Mouse (Mus musculus) hindbrain, embryonic 10.5 days (tissue): ENCODE measurements at regions not wholly inside any gene's neighbourhood (a gene's known extent, or its start where the extent isn't known, plus 50 kb on each side); places are given as distances from the start of the nearest gene placed in this dataset.

ENCODE experiments used
- DNase-seq: peaks from one replicate; pipeline ENCODE4 v3.0.0-alpha.2; 2017; ENCODE audit warnings: low spot score
- H3K27ac ChIP-seq: fragments of 300-500 bp; sonication (generic); 2 replicates; pipeline ENCODE4 v1.5.1; 2016; ENCODE audit warnings: mild to moderate bottlenecking, moderate library complexity
- H3K27me3 ChIP-seq: fragments of 300-500 bp; sonication (generic); 2 replicates; pipeline ENCODE4 v1.6.1; 2016; ENCODE audit warnings: mild to moderate bottlenecking; ENCODE audit not compliant: poor library complexity, insufficient read depth, severe bottlenecking
- H3K36me3 ChIP-seq: fragments of 300-500 bp; sonication (generic); 2 replicates; pipeline ENCODE4 v1.6.1; 2016; ENCODE audit warnings: mild to moderate bottlenecking, moderate library complexity
- H3K4me1 ChIP-seq: fragments of 300-500 bp; sonication (generic); replicated peaks from 2 replicates; pipeline ENCODE4 v1.6.1; 2016; ENCODE audit warnings: mild to moderate bottlenecking
- H3K4me3 ChIP-seq: fragments of 300-500 bp; sonication (generic); 2 replicates; pipeline ENCODE4 v1.5.1; 2016; ENCODE audit warnings: mild to moderate bottlenecking, moderate library complexity
- H3K9me3 ChIP-seq: fragments of 300-500 bp; sonication (generic); 2 replicates; pipeline ENCODE4 v1.6.1; 2016; ENCODE audit warnings: mild to moderate bottlenecking, moderate library complexity
- WGBS: fragments of 180-500 bp; shearing (Covaris S2); methylation state at CpG from one replicate; pipeline ENCODE4 v1.1.7; 2016; 5-methylcytosine and 5-hydroxymethylcytosine counted together

- H3K4me3 ChIP-seq = no peak overlapping the region
- peaks cover 7% of the 10 kb centered on the region for H3K4me1 ChIP-seq
- no peaks in the 10 kb centered on the region for H3K36me3 ChIP-seq
- H3K27ac ChIP-seq = no peak overlapping the region
- no peaks in the 10 kb centered on the region for H3K9me3 ChIP-seq
- WGBS = 87% methylated on average over 10 of the region's 10 CpGs
- H3K27me3 ChIP-seq = 0 out of 2 replicates have a peak, but pooled peaks cover 6% of the 10 kb centered on the region
- no peak for DNase-seq
Observed at GRCm38 (mm10) chr13:43954714-43955393, 170.3 kb downstream of the Cd83 start.

GRCm38 (mm10) chr13:43957046-43957445, 172.5 kb downstream of the Cd83 start:
- Histone ChIP-seq H3K4me1 (peaks cover 4% of the 10 kb centered on the region; the same call in 1 of the 2 replicates), H3K27me3 (0 out of 2 replicates have a peak, but pooled peaks cover 6% of the 10 kb centered on the region), H3K4me3 (no peak overlapping the region), H3K36me3 (no peaks in the 10 kb centered on the region), H3K9me3 (no peaks in the 10 kb centered on the region), H3K27ac (no peak overlapping the region)
- 86% methylated on average over 2 of the region's 2 CpGs for WGBS
- DNase-seq = no peak

GRCm38 (mm10) chr13:43959121-43959572, 174.6 kb downstream of the Cd83 start:
- no peak overlapping the region for H3K4me3 ChIP-seq
- 0 out of 2 replicates have a peak, but pooled peaks cover 6% of the 10 kb centered on the region for H3K27me3 ChIP-seq
- DNase-seq = no peak
- 0 out of 2 replicates have a peak, but pooled peaks cover 4% of the 10 kb centered on the region for H3K4me1 ChIP-seq
- H3K36me3 ChIP-seq = no peaks in the 10 kb centered on the region
- WGBS = 77% methylated on average over 9 of the region's 9 CpGs
- H3K9me3 ChIP-seq = no peaks in the 10 kb centered on the region
- no peak overlapping the region for H3K27ac ChIP-seq

- Histone ChIP-seq H3K4me3 (no peak overlapping the region), H3K9me3 (no peaks in the 10 kb centered on the region), H3K27me3 (0 out of 2 replicates have a peak, but pooled peaks cover 6% of the 10 kb centered on the region), H3K4me1 (0 out of 2 replicates have a peak, but pooled peaks cover 4% of the 10 kb centered on the region), H3K36me3 (no peaks in the 10 kb centered on the region), H3K27ac (no peak overlapping the region)
- 78% methylated on average over 6 of the region's 6 CpGs for WGBS
- DNase-seq = no peak
Observed at GRCm38 (mm10) chr13:43961047-43961690, 176.6 kb downstream of the Cd83 start.

DNA sequence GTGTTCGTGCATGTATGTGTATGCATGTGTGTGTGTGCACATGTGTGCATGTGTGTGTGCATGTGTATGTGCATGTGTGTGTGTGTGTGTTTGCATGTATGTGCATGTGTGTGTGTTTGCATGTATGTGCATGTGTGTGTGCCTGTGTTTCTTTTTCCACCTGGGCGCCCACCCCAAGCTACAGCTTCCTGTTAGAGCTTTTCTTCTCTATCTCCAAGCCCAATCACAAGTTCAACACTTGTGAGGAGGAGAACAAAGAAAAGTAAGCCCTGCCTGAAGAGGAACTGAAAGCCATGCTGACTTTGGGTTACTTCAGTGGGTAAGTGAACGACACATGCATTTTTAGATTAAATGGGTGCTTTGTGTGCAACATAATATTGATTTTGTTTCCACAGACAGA, 177.4 kb downstream of the Cd83 start:
- H3K36me3 ChIP-seq = no peaks in the 10 kb centered on the region
- WGBS = 89% methylated on average over 3 of the region's 3 CpGs
- no peak overlapping the region for H3K27ac ChIP-seq
- 0 out of 2 replicates have a peak, but pooled peaks cover 4% of the 10 kb centered on the region for H3K4me1 ChIP-seq
- no peak overlapping the region for H3K4me3 ChIP-seq
- no peak for DNase-seq
- no peaks in the 10 kb centered on the region for H3K9me3 ChIP-seq
- 0 out of 2 replicates have a peak, but pooled peaks cover 6% of the 10 kb centered on the region for H3K27me3 ChIP-seq

DNA sequence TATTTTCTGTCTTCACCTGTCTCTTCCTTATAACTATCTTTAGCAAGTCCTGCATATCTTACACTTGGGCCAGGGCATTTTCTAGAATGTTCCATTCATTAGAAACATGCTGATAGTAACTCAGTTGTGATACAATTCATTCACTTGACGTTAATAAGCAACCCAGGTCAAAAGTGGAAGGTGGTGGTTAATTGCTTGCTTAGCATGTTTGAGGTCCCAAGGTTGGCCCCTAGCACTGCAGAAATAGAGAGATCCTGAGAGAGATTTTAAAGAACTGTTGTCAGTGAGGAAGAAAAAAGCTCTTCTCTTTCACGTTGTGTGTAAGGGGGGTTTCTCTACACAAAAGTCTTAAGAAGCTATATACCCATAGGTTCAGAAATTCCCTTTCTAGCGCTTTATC, 178.7 kb downstream of the Cd83 start:
- no peak overlapping the region for H3K27ac ChIP-seq
- H3K36me3 ChIP-seq = no peaks in the 10 kb centered on the region
- no peaks in the 10 kb centered on the region for H3K27me3 ChIP-seq
- DNase-seq = no peak
- WGBS = 87% methylated on average over 3 of the region's 3 CpGs
- no peaks in the 10 kb centered on the region for H3K9me3 ChIP-seq
- H3K4me1 ChIP-seq = 0 out of 2 replicates have a peak, but pooled peaks cover 4% of the 10 kb centered on the region
- H3K4me3 ChIP-seq = no peak overlapping the region

DNA sequence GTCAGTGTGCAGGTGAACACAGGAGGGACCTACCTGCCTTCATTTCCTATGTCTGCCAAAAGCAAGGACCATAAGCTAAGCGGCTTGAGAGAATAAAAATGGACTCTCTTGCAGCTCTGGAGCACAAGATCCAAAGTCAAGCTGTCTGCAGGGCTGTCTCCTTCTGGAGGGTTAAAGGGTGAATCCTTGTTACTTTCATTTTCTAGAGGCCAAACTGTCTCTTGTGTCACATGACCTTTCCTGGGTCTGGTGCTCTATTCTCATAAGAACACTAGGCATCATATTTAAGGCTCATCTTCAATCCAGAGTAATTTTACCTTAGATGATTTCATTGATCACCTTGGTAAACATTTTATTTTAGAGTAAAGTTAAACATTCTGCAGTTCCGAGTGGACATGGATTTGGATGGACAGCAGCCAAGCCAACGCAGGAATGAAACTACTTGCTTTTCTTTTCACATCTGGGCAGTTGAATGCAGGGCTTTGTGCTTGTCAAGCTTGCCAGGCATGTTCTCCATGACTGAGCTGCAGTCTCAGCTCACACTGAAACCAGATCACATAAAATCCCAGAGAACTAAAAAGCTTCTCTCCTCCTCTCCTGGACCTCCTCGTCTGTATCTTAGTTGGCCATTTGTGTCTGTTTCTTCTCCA, 180.8 kb downstream of the Cd83 start:
- H3K27ac ChIP-seq = no peak overlapping the region
- no peak overlapping the region for H3K4me3 ChIP-seq
- no peak for DNase-seq
- H3K9me3 ChIP-seq = no peaks in the 10 kb centered on the region
- 85% methylated on average over 4 of the region's 4 CpGs for WGBS
- H3K36me3 ChIP-seq = no peaks in the 10 kb centered on the region
- H3K27me3 ChIP-seq = no peaks in the 10 kb centered on the region
- H3K4me1 ChIP-seq = 0 out of 2 replicates have a peak, but pooled peaks cover 4% of the 10 kb centered on the region

- no peaks in the 10 kb centered on the region for H3K36me3 ChIP-seq
- no peaks in the 10 kb centered on the region for H3K9me3 ChIP-seq
- DNase-seq = no peak
- WGBS = 82% methylated on average over 5 of the region's 5 CpGs
- H3K4me1 ChIP-seq = no peaks in the 10 kb centered on the region
- no peak overlapping the region for H3K4me3 ChIP-seq
- peak overlapping the region; percentile 45; the same call in 1 of the 2 replicates for H3K27ac ChIP-seq
- H3K27me3 ChIP-seq = no peaks in the 10 kb centered on the region
Observed at GRCm38 (mm10) chr13:43967516-43967915, 182.9 kb downstream of the Cd83 start.

DNA sequence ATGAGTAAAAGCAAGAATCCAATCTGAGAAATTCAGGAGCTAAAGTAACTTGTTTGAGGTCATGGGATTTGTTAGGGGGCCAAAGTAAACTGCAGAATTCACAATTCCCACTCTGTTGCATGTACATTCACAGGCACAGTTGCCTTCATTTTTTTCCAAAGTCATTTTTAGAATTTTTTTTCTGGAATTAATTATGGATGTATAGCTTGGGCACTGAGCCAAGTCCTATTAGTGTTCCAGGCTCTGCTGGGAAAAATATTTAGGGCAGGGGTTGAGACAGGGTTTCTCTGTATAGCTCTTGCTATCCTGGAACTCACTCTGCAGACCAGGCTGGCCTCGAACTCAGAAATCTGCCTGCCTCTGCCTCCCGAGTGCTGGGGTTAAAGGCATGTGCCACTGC, 188.3 kb downstream of the Cd83 start:
- Histone ChIP-seq H3K4me3 (no peak overlapping the region), H3K9me3 (no peaks in the 10 kb centered on the region), H3K36me3 (no peaks in the 10 kb centered on the region), H3K27ac (no peak overlapping the region), H3K27me3 (no peaks in the 10 kb centered on the region), H3K4me1 (peaks cover 15% of the 10 kb centered on the region)
- 87% methylated on average over 2 of the region's 2 CpGs for WGBS
- DNase-seq = no peak

DNA sequence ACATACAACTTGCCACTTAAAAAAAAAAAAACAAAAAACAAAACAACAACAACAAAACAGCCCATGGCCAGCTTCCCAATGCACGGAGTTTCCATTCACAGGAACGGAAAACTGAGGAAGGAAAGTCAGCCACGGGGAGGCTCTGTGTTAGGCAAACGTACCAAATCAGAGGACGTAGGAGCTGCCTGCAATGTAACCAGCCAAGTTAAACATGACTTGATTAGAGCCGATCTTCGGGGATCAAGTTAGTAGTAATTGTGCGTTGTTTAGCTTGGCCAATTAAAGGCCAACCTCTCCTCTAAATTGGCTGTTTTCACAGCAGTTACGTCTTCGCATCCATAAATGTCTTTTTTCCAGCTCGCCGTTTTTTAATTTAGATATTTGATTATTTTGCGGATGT, 190.7 kb downstream of the Cd83 start:
- H3K27ac ChIP-seq = no peak overlapping the region
- no peaks in the 10 kb centered on the region for H3K27me3 ChIP-seq
- 89% methylated on average over 13 of the region's 13 CpGs for WGBS
- H3K36me3 ChIP-seq = no peaks in the 10 kb centered on the region
- no peak overlapping the region for H3K4me3 ChIP-seq
- no peaks in the 10 kb centered on the region for H3K9me3 ChIP-seq
- peaks cover 15% of the 10 kb centered on the region for H3K4me1 ChIP-seq
- DNase-seq = no peak

DNA sequence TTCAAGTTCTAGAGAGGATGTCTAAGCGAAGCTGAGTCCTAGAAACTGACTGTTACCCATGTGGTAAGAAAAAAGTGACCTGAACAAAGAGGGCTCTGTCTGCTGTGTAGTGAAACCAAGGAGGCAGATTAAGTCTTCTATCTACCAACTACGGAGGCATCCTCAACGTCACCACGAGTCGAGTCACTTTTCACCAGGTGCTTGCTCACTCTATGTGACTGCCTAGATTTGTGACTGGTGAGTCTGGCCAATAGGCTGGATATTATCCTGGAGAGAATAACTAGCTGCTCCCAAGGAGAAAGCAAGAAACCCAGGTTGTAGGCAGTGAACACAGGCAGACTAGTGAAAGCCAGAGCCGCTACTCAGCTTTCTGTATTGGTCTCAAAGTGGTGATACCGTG, 191.2 kb downstream of the Cd83 start:
- WGBS = 81% methylated on average over 7 of the region's 7 CpGs
- peak overlapping the region; percentile 53; the same call in 1 of the 2 replicates for H3K27ac ChIP-seq

DNA sequence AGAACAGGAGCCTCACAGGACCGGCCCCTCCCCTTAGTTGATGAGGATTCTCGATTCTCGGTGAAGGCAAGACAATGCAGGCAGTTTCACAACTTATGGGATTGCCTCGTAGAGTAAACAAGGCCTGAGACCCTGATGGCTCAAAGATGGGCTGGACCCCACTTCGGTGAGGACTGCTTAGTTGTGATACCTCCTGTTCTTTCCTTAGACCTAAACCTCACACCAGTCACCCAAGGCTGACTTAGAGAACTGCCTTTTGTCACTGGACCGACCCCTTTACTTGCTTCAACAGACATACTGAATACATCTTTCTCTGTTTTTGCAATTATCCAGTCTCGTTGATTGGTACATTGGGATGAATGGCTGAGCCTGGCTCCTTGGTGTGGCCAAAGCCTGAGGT, 192.1 kb downstream of the Cd83 start:
- DNase-seq = peak; percentile 16
- H3K9me3 ChIP-seq = no peaks in the 10 kb centered on the region
- no peaks in the 10 kb centered on the region for H3K27me3 ChIP-seq
- H3K4me1 ChIP-seq = peaks cover 15% of the 10 kb centered on the region
- 33% methylated on average over 7 of the region's 7 CpGs for WGBS
- H3K27ac ChIP-seq = peak overlapping the region; percentile 63
- H3K4me3 ChIP-seq = no peak overlapping the region
- no peaks in the 10 kb centered on the region for H3K36me3 ChIP-seq

More for the DNA sequence above, 191.2 kb downstream of the Cd83 start:
- H3K4me3 ChIP-seq = no peak overlapping the region
- peaks cover 15% of the 10 kb centered on the region for H3K4me1 ChIP-seq
- no peaks in the 10 kb centered on the region for H3K27me3 ChIP-seq
- no peak for DNase-seq
- H3K36me3 ChIP-seq = no peaks in the 10 kb centered on the region
- H3K9me3 ChIP-seq = no peaks in the 10 kb centered on the region

DNA sequence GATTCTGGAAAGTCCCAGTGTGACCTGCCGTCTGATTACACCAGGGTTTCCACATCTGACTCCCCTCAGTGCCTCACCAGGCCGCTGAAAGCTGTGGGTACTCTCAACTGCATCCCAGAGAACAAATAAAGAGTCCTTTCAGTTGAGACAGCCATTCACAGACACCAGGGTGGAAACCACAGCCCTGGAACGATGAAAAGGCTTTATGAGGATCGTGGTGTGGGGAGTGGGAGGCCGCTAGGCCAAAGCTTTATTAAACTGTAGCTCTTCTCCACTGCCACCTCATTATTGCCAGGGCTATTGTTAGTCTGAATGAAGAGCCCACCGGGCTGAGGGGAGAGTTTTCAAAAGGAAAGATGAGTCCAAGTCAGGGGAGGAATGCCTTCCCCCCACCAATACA, 202.8 kb downstream of the Cd83 start:
- Histone ChIP-seq H3K4me1 (peaks cover 16% of the 10 kb centered on the region), H3K9me3 (0 out of 2 replicates have a peak, but pooled peaks cover 2% of the 10 kb centered on the region), H3K4me3 (no peak overlapping the region), H3K27ac (peak overlapping the region; percentile 54), H3K36me3 (no peaks in the 10 kb centered on the region), H3K27me3 (0 out of 2 replicates have a peak, but pooled peaks cover 9% of the 10 kb centered on the region)
- no peak for DNase-seq
- 25% methylated on average over 6 of the region's 6 CpGs for WGBS
